Mouse (Mus musculus): ENCODE results near the gene Mrgpra2b. TPM values are rescaled to one million over a fixed set of nuclear protein-coding genes. Genes with fewer than 3 reads are reported as not detected.
"Not testable (repeated sequence)": the region's sequence is repeated elsewhere in the genome, so short reads cannot be mapped to it uniquely, and the experiment has no call there.

Mrgpra2b gene
- polyA plus RNA-seq, 1 experiment, result 1.1 TPM

- not testable (repeated sequence) for H3K27me3 ChIP-seq (ENCODE audit: control insufficient read depth, insufficient read depth, low read length); H3K36me3 ChIP-seq (ENCODE audit: control insufficient read depth, insufficient read depth, low read length); DNase-seq (ENCODE audit: low read depth in 1 of 2, low spot score in 2 of 2); H3K4me1 ChIP-seq (ENCODE audit: control insufficient read depth, insufficient read depth, insufficient read length); H3K27ac ChIP-seq (ENCODE audit: insufficient read depth, low read length); H3K4me3 ChIP-seq (ENCODE audit: extremely low read depth, insufficient read depth, insufficient read length)
Observed at GRCm38 (mm10) chr7:47445729-47446128, 82.9 kb downstream of the Mrgpra2b start.

GRCm38 (mm10) chr7:47436463-47436862 lies 92.2 kb downstream of the Mrgpra2b start:
- WGBS, result 22% methylated on average over 1 of the region's 2 CpGs

GRCm38 (mm10) chr7:47427815-47428508 lies 100.7 kb downstream of the Mrgpra2b start:
- not testable (repeated sequence) for H3K27me3 ChIP-seq (ENCODE audit: control insufficient read depth, insufficient read depth, low read length); DNase-seq (ENCODE audit: low read depth in 1 of 2, low spot score in 2 of 2); H3K36me3 ChIP-seq (ENCODE audit: control insufficient read depth, insufficient read depth, low read length); H3K4me1 ChIP-seq (ENCODE audit: control insufficient read depth, insufficient read depth, insufficient read length); H3K27ac ChIP-seq (ENCODE audit: insufficient read depth, low read length); H3K4me3 ChIP-seq (ENCODE audit: extremely low read depth, insufficient read depth, insufficient read length)

More at GRCm38 (mm10) chr7:47436463-47436862, 92.2 kb downstream of the Mrgpra2b start:
- H3K36me3 ChIP-seq (ENCODE audit: control insufficient read depth, insufficient read depth, low read length); H3K27me3 ChIP-seq (ENCODE audit: control insufficient read depth, insufficient read depth, low read length); DNase-seq (ENCODE audit: low read depth in 1 of 2, low spot score in 2 of 2); H3K27ac ChIP-seq (ENCODE audit: insufficient read depth, low read length); H3K4me3 ChIP-seq (ENCODE audit: extremely low read depth, insufficient read depth, insufficient read length); H3K4me1 ChIP-seq (ENCODE audit: control insufficient read depth, insufficient read depth, insufficient read length): not testable (repeated sequence)

Other genes starting within 250 kb of the Mrgpra2b start
- not detected in 2 replicates for gene Mrgpra1, start 174.6 kb downstream of the Mrgpra2b start, polyA plus RNA-seq (2012; rRNA removed)
- 0.25 TPM in 1 of 2 replicates, not detected in the other for gene Mrgpra2a, start 76.7 kb downstream of the Mrgpra2b start, polyA plus RNA-seq (2012; rRNA removed)
- gene Mrgpra3, start 72.5 kb upstream of the Mrgpra2b start, polyA plus RNA-seq (2012; rRNA removed), result not detected in 2 replicates

Measured in spleen, adult 2 months (tissue).